Mouse (Mus musculus): ENCODE measurements at regions not wholly inside any gene's neighbourhood (a gene's known extent, or its start where the extent isn't known, plus 50 kb on each side); places are given as distances from the start of the nearest gene placed in this dataset.
A peak's percentile ranks its signal among the peaks of the same experiment; 100 is the strongest.

DNA sequence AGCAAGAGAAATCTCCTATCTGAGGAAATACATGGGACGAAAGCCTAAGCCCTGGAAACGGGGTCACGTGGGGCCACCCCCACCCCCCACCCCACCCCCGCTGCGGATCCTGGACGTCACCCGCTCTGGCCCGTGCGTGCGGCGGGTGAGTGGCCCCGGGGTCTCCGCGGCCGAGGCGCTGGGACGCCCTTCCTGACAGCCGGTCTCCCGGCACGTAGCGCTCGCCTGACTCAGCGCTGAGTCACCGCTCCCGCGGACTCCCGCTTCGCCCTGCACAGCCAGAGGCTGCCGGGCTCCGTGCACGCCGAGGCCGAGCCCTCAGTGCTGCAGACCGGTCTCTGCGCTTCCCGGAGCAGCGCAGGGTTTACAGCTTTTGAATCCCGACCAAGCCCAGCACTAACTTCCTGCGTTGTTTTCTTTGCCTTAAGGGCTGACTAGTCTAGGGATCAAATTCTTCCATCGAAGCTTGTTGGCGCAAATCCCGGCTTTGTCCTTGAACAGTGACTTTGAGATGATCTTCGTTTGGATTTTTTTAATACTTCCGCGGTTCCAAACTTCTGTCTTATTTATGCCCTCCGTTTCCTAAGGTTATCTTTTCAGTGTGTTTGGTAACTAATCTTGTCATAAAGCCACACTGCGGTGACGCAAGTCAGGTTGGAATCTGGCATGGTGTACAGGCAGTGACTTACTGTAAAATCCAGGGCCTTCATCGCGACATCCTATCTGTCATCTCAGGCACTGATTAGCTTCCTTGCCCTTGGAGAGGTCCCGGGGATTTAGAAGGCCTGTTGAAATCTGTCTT is 79.8 kb downstream of the Arrdc3 start:
- TF ChIP-seq CTCF (IDR thresholded peaks at IDR 0.05; ENCODE audit: borderline replicate concordance, insufficient read depth, low read depth, low read length): no peak
- 0 out of 2 replicates have a peak, but pooled peaks have one; percentile 21 for TF ChIP-seq POLR2A (IDR thresholded peaks at IDR 0.05; ENCODE audit: borderline replicate concordance, insufficient read depth, low read length)

All from cerebellum, adult 2 months (tissue).